Mouse (Mus musculus) thymus, postnatal 36 days (tissue): ENCODE results near the gene Olfr1396.
A peak's percentile ranks its signal among the peaks of the same experiment; 100 is the strongest.
"Not testable (repeated sequence)": the region's sequence is repeated elsewhere in the genome, so short reads cannot be mapped to it uniquely, and the experiment has no call there.

Experiments
- DNase-seq, 2 experiments: peaks; one replicate each; pipeline ENCODE4 v3.0.0; 2022; ENCODE audit warnings: mixed read lengths in 2 of 2

The Olfr1396 gene

DNA sequence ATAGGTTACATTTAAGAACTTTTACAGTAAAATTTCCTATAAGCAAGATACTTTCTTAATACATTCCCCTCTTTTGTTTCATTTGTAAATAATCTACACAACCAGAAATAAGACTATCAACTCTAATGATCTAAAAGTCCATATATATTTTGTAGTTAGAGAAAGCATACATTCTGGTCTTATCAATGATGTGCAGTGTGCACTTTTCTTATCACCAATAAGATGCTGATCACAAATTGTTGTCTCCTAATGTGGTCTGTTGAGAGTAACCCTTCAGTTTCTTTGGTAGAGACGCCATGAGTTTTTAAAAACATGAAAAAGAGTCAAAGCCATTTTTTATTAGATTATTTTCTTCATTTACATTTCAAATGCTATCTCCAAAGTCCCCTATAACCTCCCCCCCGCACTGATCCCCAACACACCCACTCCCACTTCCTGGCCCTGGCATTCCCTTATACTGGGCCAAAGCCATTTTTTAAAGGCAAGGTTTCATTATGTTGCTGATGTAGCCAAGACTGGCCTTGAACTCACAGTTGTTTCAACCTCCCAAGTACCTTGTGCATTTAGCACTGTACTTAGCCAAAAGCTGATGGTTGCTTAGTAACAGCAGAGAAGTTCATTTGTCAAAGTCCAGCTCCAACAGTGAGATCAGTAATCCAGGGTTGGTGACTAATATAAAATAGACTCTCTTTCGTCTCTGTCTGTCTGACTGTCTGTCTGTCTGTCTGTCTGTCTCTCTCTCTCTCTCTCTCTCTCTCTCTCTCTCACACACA, 24.8 kb downstream of the Olfr1396 start:
- DNase-seq = no peak

DNA sequence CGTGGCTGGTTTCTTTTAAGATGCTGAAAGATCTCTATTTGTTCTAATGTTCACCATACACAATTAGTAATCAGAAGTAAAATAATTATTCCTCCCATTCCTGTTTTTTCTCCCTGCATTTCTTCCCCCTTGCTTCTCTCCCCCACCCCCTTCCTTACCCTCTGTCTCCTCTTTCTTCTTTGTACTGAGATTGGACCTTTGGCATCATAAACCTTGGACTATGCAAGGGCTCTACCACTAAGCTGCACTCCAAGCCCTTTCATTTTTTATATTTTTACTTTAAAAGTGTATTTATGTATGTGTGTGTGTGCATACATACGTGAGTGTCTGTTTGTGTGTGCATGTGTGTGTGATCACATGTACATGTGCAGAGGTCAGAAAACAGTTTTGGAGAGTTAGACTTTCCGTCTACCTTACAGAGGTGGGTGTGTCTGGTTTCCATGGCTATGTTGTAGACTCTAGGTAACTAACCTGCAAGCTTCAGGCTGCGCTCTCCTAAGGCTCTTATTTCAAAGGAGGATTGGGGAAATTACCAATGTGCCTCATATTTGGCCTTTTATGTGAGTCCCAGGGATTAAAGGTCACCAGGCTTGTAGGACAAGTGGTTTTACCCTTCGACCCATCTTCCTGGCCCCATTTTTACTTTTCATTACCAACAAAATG, 25.6 kb downstream of the Olfr1396 start:
- DNase-seq = no peak

DNA sequence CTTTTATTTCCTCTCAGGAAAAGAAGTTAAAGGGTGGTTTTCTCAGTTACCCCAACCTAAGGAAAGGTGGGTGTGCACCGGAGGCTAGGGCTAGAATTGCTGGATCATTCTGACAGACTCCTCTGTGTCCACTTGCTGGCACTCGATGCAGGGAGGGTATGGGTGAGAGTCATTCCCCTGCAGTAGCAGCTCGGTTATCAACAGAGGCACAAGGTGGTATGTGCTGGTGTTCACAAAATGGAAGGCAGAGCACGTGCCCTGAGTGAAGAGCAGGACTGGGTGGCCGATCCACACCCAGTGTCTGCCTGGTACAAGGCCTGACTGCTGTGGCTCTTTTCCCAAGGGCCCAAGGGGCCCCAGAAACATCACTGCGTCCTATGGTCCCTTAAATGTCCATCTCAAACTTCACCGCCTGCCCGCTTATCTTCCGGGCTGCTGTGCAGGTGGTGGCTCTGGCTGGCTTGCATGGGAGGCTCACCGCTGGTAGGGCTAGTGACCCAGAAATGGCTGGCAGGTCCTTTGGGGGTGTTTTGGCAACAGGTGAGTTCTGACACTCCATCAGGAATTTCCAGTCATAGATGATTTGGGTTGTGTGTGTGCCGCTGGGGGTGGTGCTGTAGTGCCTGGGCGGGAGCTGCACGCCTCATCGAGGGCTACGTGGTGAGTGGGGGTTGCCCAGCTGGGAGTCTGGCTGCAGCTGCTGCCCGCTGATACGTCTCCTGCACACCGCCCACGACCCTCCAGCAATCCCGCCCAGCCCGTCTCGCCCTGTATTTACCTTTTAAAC, 26.7 kb downstream of the Olfr1396 start:
- DNase-seq = peak; percentile 72 to 83

DNA sequence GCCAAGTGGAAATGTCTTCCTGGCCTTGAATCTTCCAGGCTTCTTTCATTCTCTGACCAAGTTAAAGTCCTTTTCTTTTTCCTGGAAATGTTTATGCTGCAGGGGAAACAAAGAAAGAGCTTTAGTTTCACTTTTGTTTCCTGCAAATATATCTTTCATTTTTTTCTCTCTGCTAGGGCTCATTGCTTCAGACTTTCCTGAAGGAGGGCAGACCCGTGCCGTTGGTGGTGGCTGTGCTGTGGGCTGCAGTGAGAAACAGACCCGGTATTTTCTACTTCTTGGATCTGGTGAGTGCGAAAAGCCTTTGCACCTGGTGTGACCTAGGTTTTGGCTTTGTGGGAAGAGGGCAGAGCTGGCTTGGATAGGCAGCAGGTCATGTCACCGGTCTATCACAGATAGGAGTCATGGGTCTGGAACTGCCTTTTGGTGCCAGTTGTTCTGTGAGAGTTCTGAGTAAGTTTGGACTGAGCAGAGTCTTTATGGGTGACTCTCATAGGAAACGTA, 27.8 kb downstream of the Olfr1396 start:
- peak; percentile 52 to 59 for DNase-seq

DNA sequence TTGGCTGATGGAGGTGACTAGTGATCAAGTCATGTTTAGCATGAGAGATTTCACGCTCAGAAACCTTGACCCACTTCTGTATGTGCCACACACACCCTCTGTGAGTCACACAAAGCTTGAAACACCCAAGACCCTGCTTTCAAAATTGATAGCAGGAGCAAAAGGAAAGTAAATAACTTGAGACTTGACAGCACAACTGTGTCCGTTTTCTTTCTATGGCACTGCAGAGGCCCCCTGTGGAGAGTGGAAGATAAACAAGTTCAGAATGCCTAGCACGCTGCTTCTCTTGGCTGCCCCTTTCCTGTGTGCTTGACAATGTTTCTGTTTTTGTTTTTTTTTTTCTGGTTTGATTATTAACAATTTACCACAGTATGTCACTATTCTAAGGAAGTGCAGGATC, 29.8 kb downstream of the Olfr1396 start:
- peak; percentile 51 to 55 for DNase-seq

DNA sequence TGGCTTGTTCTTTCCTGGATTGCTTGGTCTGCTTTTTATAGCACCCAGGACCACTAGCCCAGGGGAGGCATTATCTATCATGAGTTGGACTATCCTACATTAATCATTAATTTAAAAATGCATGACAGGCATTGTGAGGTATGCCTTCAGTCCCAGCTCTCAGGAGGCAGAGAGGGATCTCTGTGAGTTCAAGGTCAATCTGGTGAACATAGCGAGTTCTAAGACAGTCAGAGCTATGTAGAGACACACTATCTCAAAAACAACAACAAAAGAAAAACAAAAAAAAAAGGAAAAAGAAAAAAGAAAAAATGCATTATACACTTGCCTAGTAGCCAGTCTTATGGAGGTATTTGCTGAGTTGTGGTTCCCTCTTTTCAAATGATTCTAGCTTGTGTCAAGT, 30.3 kb downstream of the Olfr1396 start:
- DNase-seq = no peak

DNA sequence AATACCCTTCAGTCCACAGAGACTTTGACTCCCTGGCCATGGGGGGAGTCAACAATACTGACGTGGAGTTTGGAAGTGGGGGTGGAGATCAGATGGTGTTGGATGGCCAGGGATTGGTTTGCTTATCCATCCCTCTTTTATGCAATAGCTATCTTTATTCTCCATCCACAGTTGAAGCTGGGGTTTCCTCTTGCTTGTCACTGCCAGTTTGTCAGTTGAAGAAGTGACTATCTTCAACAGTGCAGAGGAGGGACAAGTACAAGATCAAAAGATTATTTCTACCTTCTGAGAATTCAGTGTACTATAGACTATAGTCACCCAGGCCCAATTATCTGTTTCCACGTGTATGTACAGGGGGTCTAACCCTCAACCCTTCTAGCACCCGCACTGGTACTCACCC, 30.9 kb downstream of the Olfr1396 start:
- DNase-seq = no peak

DNA sequence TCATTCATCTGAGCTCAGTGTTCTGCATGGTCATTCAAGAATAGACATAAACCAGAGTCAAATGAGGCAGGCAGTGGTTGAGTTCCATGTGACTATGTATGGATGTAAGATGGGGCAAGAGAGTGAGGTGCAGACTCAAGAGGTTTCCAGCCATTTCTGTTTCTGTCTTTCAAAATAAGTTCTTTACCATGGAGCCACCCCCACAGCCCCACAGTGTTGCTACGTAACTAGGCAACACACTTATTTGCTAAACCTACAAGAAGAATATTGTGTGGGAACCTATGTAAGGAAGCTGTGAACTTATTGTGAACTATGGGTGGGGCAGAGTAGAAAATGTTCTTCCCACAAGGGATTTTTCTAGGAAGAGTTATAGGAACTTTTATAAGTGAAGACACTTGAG, 31.5 kb downstream of the Olfr1396 start:
- no peak for DNase-seq

DNA sequence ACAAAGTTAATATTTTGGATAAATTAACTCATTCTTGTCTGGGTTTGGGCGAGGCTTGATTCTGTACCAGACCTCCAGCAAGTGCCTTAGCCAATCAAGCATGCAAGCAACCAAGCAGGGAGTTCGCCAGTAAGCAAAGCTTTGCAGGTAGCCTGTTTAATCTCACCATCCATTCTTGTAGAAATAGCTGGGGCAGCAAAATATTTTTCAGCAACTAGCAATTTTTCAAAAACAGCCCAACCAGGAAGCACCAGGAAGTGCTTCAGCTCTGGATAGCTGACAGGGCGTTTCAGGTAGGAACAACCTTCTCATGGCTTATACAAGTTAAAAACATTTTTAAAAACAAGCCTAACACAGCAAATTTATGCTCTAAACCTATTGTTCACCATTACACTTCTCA, 32.8 kb downstream of the Olfr1396 start:
- no peak for DNase-seq

DNA sequence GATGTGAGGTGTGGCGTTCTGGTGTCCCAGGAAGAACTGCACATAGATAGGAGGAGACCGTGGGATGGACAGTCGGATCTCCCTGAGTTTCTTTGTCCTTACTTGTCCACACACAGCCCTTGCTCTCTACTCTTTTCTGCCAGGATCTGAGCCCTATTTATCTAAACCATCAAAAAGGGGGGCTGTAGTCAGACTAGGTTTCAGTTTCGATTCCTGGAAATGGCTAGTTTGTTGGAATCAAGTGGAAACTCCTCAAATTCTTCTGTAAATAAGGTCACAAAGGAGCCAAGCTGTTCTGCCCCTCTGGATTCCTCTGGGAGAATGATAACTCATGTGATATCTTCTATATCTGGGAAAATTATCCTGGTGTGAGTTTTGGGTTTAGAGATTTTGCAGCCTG, 33.3 kb downstream of the Olfr1396 start:
- DNase-seq = no peak

DNA sequence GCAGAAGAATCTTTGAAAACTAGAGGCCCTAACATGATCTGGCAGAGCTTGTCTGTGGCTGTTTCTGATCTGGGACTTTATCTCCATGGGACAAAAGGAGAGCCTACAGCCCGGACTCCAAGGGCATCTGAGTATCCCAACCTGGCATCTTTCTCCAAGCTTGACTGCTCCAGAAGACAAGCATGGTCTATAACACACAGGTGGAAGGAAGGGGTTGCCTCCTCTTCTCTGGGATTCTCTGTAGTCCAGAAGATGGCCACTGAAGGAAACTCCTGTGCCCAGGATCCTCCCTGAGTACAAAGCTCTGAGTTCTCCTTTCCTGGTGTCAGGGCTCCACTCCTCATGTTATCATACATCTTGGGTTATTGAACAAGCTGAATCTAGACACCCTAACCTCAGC, 34.0 kb downstream of the Olfr1396 start:
- DNase-seq = no peak

DNA sequence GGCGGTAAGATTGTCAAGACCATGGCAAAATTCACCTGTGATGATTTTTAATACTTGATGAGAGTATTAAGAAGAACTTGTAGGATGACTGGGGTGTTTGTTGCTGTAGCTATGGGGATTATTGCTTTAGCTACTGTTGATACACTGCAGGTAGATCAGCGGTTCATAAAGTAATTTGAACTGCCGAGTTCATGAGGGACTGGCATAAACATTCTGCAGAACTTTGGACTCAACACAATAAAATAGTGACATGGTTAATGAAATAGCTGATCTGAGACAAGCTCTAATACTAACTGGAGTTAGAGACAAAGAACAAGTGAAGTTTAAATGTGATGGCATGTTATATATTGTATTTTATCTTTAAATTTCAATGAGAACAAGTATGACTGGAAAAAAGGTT, 36.0 kb downstream of the Olfr1396 start:
- no peak for DNase-seq

DNA sequence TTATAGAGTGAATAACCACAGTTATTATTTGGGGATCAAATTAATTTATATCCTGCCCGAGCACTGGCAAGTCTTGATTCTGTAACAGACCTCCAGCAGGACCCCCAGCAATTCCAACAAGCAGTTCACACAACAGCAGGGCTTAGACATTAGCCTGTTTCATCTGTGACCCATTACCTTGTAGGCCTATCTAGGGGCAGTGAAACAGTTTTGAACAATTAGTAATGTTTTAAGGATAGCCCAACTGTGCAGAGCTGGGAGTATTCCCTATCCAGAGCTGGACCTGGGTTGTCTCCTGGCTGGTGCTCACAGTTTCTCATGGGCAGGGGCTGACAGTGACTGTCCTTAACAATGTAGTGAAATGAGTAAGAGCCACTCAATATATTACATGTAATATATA, 37.7 kb downstream of the Olfr1396 start:
- no peak for DNase-seq

DNA sequence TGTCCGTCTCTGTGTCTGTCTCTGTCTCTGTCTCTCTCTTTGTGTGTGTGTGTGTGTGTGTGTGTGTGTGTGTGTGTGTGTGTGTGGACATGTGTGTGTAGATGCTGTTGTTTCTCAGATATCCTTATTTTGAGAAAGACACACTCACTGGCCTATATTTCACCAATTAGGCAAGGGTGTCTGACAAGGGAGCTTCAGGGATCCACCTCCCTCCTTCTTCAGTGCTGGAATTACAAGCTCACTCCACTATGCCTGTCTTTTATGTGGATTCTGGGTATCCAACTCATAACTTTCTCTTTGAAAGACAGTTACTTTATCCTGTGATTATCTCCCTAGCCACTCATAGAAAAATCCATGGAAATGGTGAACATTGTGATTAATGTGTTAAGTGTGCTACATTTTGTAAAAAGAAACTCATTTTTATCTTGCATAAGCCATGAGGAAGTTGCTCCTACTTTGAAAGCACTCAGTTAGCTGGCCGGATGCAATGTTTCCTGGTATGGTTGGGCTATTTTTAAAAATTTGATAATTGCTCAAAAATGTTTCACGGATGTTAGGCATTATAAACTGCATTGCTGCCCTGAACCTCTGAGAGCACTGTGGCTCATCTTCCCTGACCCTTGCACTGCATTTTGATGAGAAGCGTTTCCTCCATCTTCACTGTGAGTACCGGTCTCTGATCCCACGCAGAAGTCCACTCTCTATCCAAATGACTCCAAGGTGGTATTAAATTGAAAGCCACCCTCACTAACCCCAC, 38.5 kb downstream of the Olfr1396 start, which contains the start of gene Ifi47:
Gene Ifi47, plus strand, starts transcription at position 587 of the 757 bp plus-strand sequence.
- DNase-seq = not testable (repeated sequence)

DNA sequence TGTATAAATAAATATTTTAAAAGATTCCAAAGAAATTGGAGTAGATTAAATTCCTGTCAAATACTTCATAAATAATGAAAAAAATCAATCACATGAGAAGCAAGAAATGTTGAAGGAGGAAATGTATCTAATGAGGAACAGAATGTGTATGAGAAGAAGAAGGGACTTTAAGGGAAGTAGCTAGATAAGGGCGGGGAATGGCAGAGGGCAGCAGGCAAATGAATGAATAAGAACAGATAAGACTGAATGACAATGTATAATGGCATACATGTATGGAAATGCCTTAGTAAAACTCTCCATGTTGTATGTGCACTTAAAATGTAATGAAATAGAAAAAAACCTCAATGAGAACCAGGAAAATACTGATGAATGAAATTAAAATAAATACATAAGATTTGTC, 46.3 kb downstream of the Olfr1396 start:
- no peak for DNase-seq

DNA sequence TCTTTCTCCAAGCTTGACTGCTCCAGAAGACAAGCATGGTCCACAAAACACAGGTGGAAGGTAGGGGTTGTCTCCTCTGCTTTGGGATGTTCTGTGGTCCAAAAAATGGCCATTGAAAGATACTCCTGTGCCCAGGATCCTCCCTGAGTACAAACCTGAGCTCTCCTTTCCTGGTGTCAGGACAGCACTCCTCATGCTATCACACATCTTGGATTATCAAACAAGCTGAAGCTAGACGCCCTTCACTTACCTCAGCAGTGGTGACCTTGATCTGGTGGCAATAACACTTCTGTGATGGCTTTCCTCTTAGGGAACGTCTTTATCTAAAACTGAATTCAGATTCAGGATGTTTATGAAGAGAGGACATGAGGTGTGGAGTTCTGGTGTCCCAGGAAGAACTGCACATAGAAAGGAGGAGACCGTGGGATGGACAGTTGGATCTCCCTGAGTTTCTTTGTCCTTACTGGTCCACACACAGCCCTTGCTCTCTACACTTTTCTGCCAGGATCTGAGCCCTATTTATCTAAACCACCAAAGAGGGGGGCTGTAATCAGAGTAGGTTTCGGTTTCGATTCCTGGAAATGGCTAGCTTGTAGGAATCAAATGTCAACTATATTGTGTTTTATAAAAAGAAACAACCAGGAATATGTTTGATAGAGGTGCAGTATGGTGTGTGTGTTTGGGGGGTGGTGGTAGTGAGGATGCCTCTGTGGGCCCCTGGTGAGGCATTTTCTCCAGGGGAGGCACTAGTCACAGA, 50.8 kb downstream of the Olfr1396 start, which contains the start of gene Tgtp2:
Gene Tgtp2, minus strand, starts transcription at position 494 of the 757 bp plus-strand sequence.
- peak in 1 of 2 experiments; percentile 7 for DNase-seq

DNA sequence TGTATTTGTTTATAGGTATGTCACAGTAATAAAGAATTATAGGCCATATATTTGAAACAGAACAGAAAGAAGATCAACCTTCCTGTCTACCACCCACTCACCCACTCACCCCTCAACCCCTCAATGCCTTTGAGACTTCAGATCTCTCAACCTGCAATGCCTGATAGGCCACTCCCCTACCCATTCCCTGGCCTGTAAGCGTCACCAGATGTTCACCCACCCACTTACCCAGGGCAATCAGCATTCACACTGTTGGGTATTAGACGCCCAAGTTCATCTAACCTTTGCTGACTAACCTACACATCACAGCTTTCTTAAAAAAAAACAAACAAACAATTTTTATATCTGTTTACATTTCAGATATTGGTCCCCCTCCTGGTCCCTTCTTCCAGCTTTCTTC, 52.8 kb downstream of the Olfr1396 start:
- not testable (repeated sequence) for DNase-seq

DNA sequence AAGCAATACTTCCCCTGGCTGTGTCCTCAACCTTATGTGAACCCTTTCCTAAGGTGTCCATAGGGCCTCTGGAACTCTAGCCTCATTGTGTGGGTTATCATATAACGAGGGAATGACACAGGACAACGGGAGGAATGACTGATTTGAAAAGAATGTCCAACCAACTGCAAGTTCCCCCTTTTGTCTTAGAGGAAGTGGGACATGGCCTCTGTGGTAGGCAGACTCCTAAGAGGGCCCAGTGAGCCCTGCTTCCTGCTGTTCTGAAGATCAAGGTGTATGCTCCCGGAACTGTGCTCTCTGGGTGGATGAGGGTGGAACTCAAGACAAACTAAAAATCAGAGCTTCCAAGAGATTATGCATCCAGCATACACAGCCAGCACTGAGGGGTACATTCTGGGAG, 54.6 kb downstream of the Olfr1396 start:
- not testable (repeated sequence) for DNase-seq
